Mouse (Mus musculus): Measurements from ENCODE around the gene Fam120b.

DNA sequence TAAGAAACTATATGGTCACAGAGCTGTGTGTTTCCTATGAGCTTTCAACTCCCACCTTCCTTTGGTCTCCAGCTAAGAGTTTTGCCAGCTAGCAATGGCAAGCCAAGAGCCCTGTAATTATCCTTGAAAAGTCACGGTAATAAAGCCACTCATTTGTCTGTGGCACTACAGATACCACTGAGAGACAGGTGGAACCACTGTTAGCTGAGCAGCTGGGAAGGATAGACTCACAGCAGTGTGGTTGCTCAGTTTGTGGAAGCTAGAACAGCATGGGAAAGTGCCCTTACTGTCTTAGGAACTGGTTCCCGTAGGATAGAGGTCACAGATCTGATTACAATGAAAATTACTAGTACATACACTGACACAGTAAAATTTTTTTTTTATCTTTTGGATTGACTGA is 45.9 kb upstream of the Fam120b start:
- TF ChIP-seq CTCF (IDR thresholded peaks at IDR 0.05; ENCODE audit: low read depth, low read length) (no peak), GATA1 (IDR thresholded peaks at IDR 0.05; ENCODE audit: borderline replicate concordance, low read length) (no peak)

Data from G1E (cell line).